Mouse (Mus musculus): ENCODE data around the gene Noc3l. TPM values are rescaled to one million over a fixed set of nuclear protein-coding genes. Genes with fewer than 3 reads are reported as not detected.

Gene Noc3l
- polyA plus RNA-seq, 1 experiment from 2014 or later: 5.9 TPM

- ATAC-seq: no peak
- Histone ChIP-seq H3K9ac (ENCODE audit: low read depth, low read length) (no peak overlapping the region), H3K4me1 (ENCODE audit: control insufficient read depth, insufficient read depth, low read length) (peaks cover 5% of the 10 kb centered on the region), H3K27ac (ENCODE audit: low read length) (no peak overlapping the region), H3K4me3 (ENCODE audit: low read length) (no peak overlapping the region), H3K9me3 (ENCODE audit: control insufficient read depth, low read length) (no peaks in the 10 kb centered on the region), H3K36me3 (ENCODE audit: control insufficient read depth, insufficient read depth, low read length) (no peaks in the 10 kb centered on the region), H3K27me3 (replicated peaks; ENCODE audit: control insufficient read depth, insufficient read depth, low read length) (no peaks in the 10 kb centered on the region), H3K4me2 (ENCODE audit: low read depth, low read length) (no peak overlapping the region)
- 82% methylated on average over 4 of the region's 4 CpGs for WGBS
These were observed 1.3 kb upstream of the Noc3l start for GRCm38 (mm10) chr19:38820186-38820804.

GRCm38 (mm10) chr19:38819427-38819802 lies 378 bp upstream of the Noc3l start:
- ATAC-seq: peak; percentile 65
- no peak overlapping the region for H3K27ac ChIP-seq (ENCODE audit: low read length)

GRCm38 (mm10) chr19:38818191-38818590 lies 846 bp downstream of the Noc3l start:
- H3K9me3 ChIP-seq (ENCODE audit: control insufficient read depth, low read length): no peaks in the 10 kb centered on the region
- peak overlapping the region; percentile 74 for H3K4me2 ChIP-seq (ENCODE audit: low read depth, low read length)
- WGBS: 34% methylated on average over 8 of the region's 8 CpGs
- no peak for ATAC-seq
- peaks cover 5% of the 10 kb centered on the region for H3K4me1 ChIP-seq (ENCODE audit: control insufficient read depth, insufficient read depth, low read length)
- peaks cover 7% of the 10 kb centered on the region; the same call in 1 of the 2 replicates for H3K36me3 ChIP-seq (ENCODE audit: control insufficient read depth, insufficient read depth, low read length)
- H3K4me3 ChIP-seq (ENCODE audit: low read length): peak overlapping the region; percentile 74
- peak overlapping the region; percentile 83 for H3K9ac ChIP-seq (ENCODE audit: low read depth, low read length)
- H3K27ac ChIP-seq (ENCODE audit: low read length): no peak overlapping the region
- no peaks in the 10 kb centered on the region for H3K27me3 ChIP-seq (replicated peaks; ENCODE audit: control insufficient read depth, insufficient read depth, low read length)

More at GRCm38 (mm10) chr19:38819427-38819802, 378 bp upstream of the Noc3l start:
- Histone ChIP-seq H3K4me2 (ENCODE audit: low read depth, low read length) (peak overlapping the region; percentile 74), H3K9me3 (ENCODE audit: control insufficient read depth, low read length) (no peaks in the 10 kb centered on the region), H3K27me3 (replicated peaks; ENCODE audit: control insufficient read depth, insufficient read depth, low read length) (no peaks in the 10 kb centered on the region), H3K9ac (ENCODE audit: low read depth, low read length) (peak overlapping the region; percentile 83), H3K36me3 (ENCODE audit: control insufficient read depth, insufficient read depth, low read length) (0 out of 2 replicates have a peak, but pooled peaks cover under 1% of the 10 kb centered on the region), H3K4me1 (ENCODE audit: control insufficient read depth, insufficient read depth, low read length) (peaks cover 5% of the 10 kb centered on the region), H3K4me3 (ENCODE audit: low read length) (peak overlapping the region; percentile 74)
- WGBS: 10% methylated on average over 16 of the region's 16 CpGs

GRCm38 (mm10) chr19:38798801-38799200 lies 20.2 kb downstream of the Noc3l start:
- no peak overlapping the region for H3K27ac ChIP-seq (ENCODE audit: low read length)
- no peak overlapping the region for H3K4me3 ChIP-seq (ENCODE audit: low read length)
- no peaks in the 10 kb centered on the region for H3K4me1 ChIP-seq (ENCODE audit: control insufficient read depth, insufficient read depth, low read length)
- no peaks in the 10 kb centered on the region for H3K9me3 ChIP-seq (ENCODE audit: control insufficient read depth, low read length)
- no peak for ATAC-seq
- H3K36me3 ChIP-seq (ENCODE audit: control insufficient read depth, insufficient read depth, low read length): 0 out of 2 replicates have a peak, but pooled peaks cover 11% of the 10 kb centered on the region
- no peak overlapping the region for H3K4me2 ChIP-seq (ENCODE audit: low read depth, low read length)
- H3K9ac ChIP-seq (ENCODE audit: low read depth, low read length): no peak overlapping the region
- H3K27me3 ChIP-seq (replicated peaks; ENCODE audit: control insufficient read depth, insufficient read depth, low read length): no peaks in the 10 kb centered on the region
- 91% methylated on average over 6 of the region's 6 CpGs for WGBS

- WGBS: 86% methylated on average over 1 of the region's 1 CpGs
- no peak overlapping the region for H3K4me3 ChIP-seq (ENCODE audit: low read length)
- no peaks in the 10 kb centered on the region for H3K9me3 ChIP-seq (ENCODE audit: control insufficient read depth, low read length)
- no peak overlapping the region for H3K27ac ChIP-seq (ENCODE audit: low read length)
- ATAC-seq: no peak
- H3K36me3 ChIP-seq (ENCODE audit: control insufficient read depth, insufficient read depth, low read length): 0 out of 2 replicates have a peak, but pooled peaks cover 11% of the 10 kb centered on the region
- no peak overlapping the region for H3K9ac ChIP-seq (ENCODE audit: low read depth, low read length)
- no peak overlapping the region for H3K4me2 ChIP-seq (ENCODE audit: low read depth, low read length)
- H3K4me1 ChIP-seq (ENCODE audit: control insufficient read depth, insufficient read depth, low read length): no peaks in the 10 kb centered on the region
- no peaks in the 10 kb centered on the region for H3K27me3 ChIP-seq (replicated peaks; ENCODE audit: control insufficient read depth, insufficient read depth, low read length)
These were observed 20.7 kb downstream of the Noc3l start for GRCm38 (mm10) chr19:38798291-38798690.

GRCm38 (mm10) chr19:38796546-38796945 lies 22.5 kb downstream of the Noc3l start:
- no peaks in the 10 kb centered on the region for H3K4me1 ChIP-seq (ENCODE audit: control insufficient read depth, insufficient read depth, low read length)
- no peak overlapping the region for H3K9ac ChIP-seq (ENCODE audit: low read depth, low read length)
- no peak overlapping the region for H3K4me3 ChIP-seq (ENCODE audit: low read length)
- ATAC-seq: no peak
- 74% methylated on average over 5 of the region's 5 CpGs for WGBS
- H3K9me3 ChIP-seq (ENCODE audit: control insufficient read depth, low read length): no peaks in the 10 kb centered on the region
- H3K36me3 ChIP-seq (ENCODE audit: control insufficient read depth, insufficient read depth, low read length): 0 out of 2 replicates have a peak, but pooled peaks cover 11% of the 10 kb centered on the region
- no peaks in the 10 kb centered on the region for H3K27me3 ChIP-seq (replicated peaks; ENCODE audit: control insufficient read depth, insufficient read depth, low read length)
- H3K4me2 ChIP-seq (ENCODE audit: low read depth, low read length): no peak overlapping the region
- no peak overlapping the region for H3K27ac ChIP-seq (ENCODE audit: low read length)

- WGBS: 89% methylated on average over 7 of the region's 7 CpGs
- H3K4me3 ChIP-seq (ENCODE audit: low read length): no peak overlapping the region
- no peak overlapping the region for H3K9ac ChIP-seq (ENCODE audit: low read depth, low read length)
- H3K36me3 ChIP-seq (ENCODE audit: control insufficient read depth, insufficient read depth, low read length): peaks cover 14% of the 10 kb centered on the region; the same call in 1 of the 2 replicates
- H3K27me3 ChIP-seq (replicated peaks; ENCODE audit: control insufficient read depth, insufficient read depth, low read length): no peaks in the 10 kb centered on the region
- ATAC-seq: no peak
- no peak overlapping the region for H3K4me2 ChIP-seq (ENCODE audit: low read depth, low read length)
- no peak overlapping the region for H3K27ac ChIP-seq (ENCODE audit: low read length)
- no peaks in the 10 kb centered on the region for H3K4me1 ChIP-seq (ENCODE audit: control insufficient read depth, insufficient read depth, low read length)
- no peaks in the 10 kb centered on the region for H3K9me3 ChIP-seq (ENCODE audit: control insufficient read depth, low read length)
These were observed 25.4 kb downstream of the Noc3l start for GRCm38 (mm10) chr19:38793563-38794045.

- H3K27ac ChIP-seq (ENCODE audit: low read length): no peak overlapping the region
- peaks cover 7% of the 10 kb centered on the region; the same call in 1 of the 2 replicates for H3K36me3 ChIP-seq (ENCODE audit: control insufficient read depth, insufficient read depth, low read length)
- H3K4me1 ChIP-seq (ENCODE audit: control insufficient read depth, insufficient read depth, low read length): no peaks in the 10 kb centered on the region
- no peak overlapping the region for H3K4me3 ChIP-seq (ENCODE audit: low read length)
- ATAC-seq: no peak
- no peaks in the 10 kb centered on the region for H3K9me3 ChIP-seq (ENCODE audit: control insufficient read depth, low read length)
- no peaks in the 10 kb centered on the region for H3K27me3 ChIP-seq (replicated peaks; ENCODE audit: control insufficient read depth, insufficient read depth, low read length)
- no peak overlapping the region for H3K4me2 ChIP-seq (ENCODE audit: low read depth, low read length)
- H3K9ac ChIP-seq (ENCODE audit: low read depth, low read length): no peak overlapping the region
- 89% methylated on average over 6 of the region's 6 CpGs for WGBS
These were observed 31.3 kb downstream of the Noc3l start for GRCm38 (mm10) chr19:38787756-38788155.

GRCm38 (mm10) chr19:38783542-38783941 lies 35.5 kb downstream of the Noc3l start:
- Histone ChIP-seq H3K9ac (ENCODE audit: low read depth, low read length) (no peak overlapping the region), H3K4me1 (ENCODE audit: control insufficient read depth, insufficient read depth, low read length) (no peaks in the 10 kb centered on the region), H3K27ac (ENCODE audit: low read length) (no peak overlapping the region), H3K27me3 (replicated peaks; ENCODE audit: control insufficient read depth, insufficient read depth, low read length) (no peaks in the 10 kb centered on the region), H3K4me2 (ENCODE audit: low read depth, low read length) (no peak overlapping the region), H3K9me3 (ENCODE audit: control insufficient read depth, low read length) (no peaks in the 10 kb centered on the region), H3K4me3 (ENCODE audit: low read length) (no peak overlapping the region), H3K36me3 (ENCODE audit: control insufficient read depth, insufficient read depth, low read length) (0 out of 2 replicates have a peak, but pooled peaks cover 2% of the 10 kb centered on the region)
- 82% methylated on average over 9 of the region's 9 CpGs for WGBS
- ATAC-seq: no peak
